Mouse (Mus musculus) E14TG2a.4 (cell line): ENCODE measurements at regions not wholly inside any gene's neighbourhood (a gene's known extent, or its start where the extent isn't known, plus 50 kb on each side); places are given as distances from the start of the nearest gene placed in this dataset.

ENCODE experiments used
- H3K27me3 ChIP-seq: 2 replicates; pipeline ENCODE4 v1.6.1; 2014; ENCODE audit warnings: low read length, control low read depth; ENCODE audit not compliant: insufficient read depth
- H3K36me3 ChIP-seq: 2 replicates; pipeline ENCODE4 v1.6.1; 2014; ENCODE audit warnings: low read length, control low read depth; ENCODE audit not compliant: insufficient read depth
- H3K4me1 ChIP-seq: replicated peaks from 2 replicates; pipeline ENCODE4 v1.6.1; 2014; ENCODE audit warnings: low read depth, low read length, control low read depth
- H3K4me3 ChIP-seq: replicated peaks from 2 replicates; pipeline ENCODE4 v1.5.1; 2014; ENCODE audit warnings: mild to moderate bottlenecking, low read length
- H3K9me3 ChIP-seq: 2 replicates; pipeline ENCODE4 v1.6.1; 2014; ENCODE audit warnings: low read length, control low read depth
- CTCF ChIP-seq: conservative IDR thresholded peaks from 2 replicates; pipeline ENCODE4 v1.5.1; 2014; ENCODE audit warnings: low read length
- NANOG ChIP-seq: IDR thresholded peaks from 2 replicates; pipeline ENCODE4 v1.6.1; 2014; ENCODE audit warnings: borderline replicate concordance, low read length, mixed read lengths
- POU5F1 ChIP-seq: IDR thresholded peaks from 2 replicates; pipeline ENCODE4 v1.6.1; 2014; ENCODE audit warnings: low read length, borderline replicate concordance

DNA sequence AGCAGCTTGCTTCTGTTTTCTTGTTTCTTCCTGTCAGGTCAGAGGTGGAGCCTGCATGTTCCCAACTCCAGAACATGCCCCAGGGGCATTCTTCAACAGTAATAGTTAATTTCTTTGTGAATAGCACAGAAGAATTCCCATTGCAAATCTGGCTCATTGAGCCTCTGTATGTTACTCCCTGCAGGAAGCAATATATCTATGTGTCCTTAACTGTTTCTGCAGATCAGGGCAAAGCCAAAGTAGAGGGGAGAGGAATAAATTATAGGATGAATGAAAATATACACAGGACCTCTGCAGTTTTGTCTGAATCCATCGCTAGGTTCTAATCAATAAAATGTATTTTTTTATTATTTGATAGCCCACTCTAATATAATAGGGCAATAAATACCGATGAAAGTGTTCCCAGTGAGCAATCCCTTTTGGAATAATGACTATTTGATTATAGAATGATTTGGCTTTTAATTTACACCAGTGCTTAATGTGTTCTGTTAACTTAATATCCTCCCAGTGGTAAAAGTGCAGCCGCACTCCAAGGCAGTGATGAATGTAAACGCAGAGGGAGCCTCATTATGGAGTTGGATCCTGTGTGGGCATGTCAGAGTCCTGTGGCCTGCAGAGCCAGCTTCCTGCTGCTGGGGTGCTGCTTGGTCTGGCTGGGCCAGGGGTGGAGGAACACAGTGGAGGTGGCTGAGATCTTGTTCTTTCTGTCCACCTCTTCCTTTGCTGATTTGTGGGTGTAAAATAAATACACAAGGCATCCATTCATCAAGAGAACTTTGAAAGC, 49.7 kb upstream of the Gm10220 start:
- Histone ChIP-seq H3K4me3 (no peak overlapping the region), H3K9me3 (peaks cover 51% of the 10 kb centered on the region), H3K4me1 (no peaks in the 10 kb centered on the region), H3K36me3 (no peaks in the 10 kb centered on the region), H3K27me3 (no peaks in the 10 kb centered on the region)
- TF ChIP-seq CTCF, result no peak
- TF ChIP-seq NANOG, result no peak
- TF ChIP-seq POU5F1, result no peak
